Mouse (Mus musculus) ovary, postnatal 10 days (tissue): Measurements from ENCODE around the gene Nlrp5.
"Not testable (repeated sequence)": the region's sequence is repeated elsewhere in the genome, so short reads cannot be mapped to it uniquely, and the experiment has no call there.

Experiments
- DNase-seq: peaks from one replicate; pipeline ENCODE4 v3.0.0; 2022; ENCODE audit warnings: low spot score

Gene Nlrp5

DNA sequence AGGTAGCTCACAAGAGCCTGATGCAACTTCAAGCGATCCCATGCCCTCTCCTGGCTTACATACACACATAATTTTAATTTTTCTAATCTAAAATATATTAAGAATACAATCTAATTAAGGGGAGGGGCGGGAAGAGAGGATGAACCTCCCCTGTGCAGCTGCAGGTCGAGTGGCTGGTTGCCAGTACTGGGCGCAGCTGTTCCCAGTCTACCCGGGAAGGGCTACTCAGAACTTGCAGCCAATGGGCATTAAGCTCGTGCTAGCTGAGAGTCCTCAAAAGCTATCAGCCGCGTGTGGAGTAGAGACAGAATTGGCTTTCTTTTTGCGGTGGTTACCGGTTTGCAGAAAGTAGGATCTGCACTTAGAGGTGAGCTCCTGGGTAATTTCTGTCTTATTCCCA is at the start of gene Nlrp5:
Gene Nlrp5 (plus strand): TSS at position 301 of the 400 bp plus-strand sequence.
- DNase-seq: no peak

GRCm38 (mm10) chr7:23358311-23358710 is 27.4 kb upstream of the Nlrp5 start:
- not testable (repeated sequence) for DNase-seq

DNA sequence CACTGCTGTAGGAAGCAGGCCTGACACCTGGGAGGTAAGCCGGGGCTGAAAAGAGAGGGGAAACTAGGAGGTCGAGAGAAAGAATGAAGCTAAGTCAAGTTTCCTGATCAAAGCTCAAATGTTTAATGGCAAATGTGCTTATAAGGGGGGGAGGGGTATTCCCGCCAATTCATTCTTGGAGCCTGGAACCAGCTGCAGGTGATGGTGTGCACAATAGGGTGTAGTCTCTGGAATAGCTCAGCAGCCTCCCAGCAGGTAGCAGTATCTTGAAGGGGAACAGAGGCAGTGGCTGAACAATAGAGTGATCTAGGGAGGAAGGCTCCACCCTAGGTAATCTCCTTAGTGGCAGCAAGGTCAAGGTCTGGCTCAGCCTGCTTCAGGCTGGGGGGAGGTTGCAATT is 84.5 kb downstream of the Nlrp5 start:
- DNase-seq: not testable (repeated sequence)

GRCm38 (mm10) chr7:23470832-23471231 is 85.1 kb downstream of the Nlrp5 start:
- DNase-seq: not testable (repeated sequence)

- not testable (repeated sequence) for DNase-seq
These were observed 87.2 kb downstream of the Nlrp5 start for GRCm38 (mm10) chr7:23472886-23473285.
